Mouse (Mus musculus) cerebral cortex, adult 2 months (tissue): Measurements from ENCODE around the gene Crybg3.

Experiments
- WGBS: fragments of 180-500 bp; shearing (Covaris S2); methylation state at CpG from one replicate; pipeline ENCODE4 v1.1.7; 2018; 5-methylcytosine and 5-hydroxymethylcytosine counted together

Crybg3 gene

DNA sequence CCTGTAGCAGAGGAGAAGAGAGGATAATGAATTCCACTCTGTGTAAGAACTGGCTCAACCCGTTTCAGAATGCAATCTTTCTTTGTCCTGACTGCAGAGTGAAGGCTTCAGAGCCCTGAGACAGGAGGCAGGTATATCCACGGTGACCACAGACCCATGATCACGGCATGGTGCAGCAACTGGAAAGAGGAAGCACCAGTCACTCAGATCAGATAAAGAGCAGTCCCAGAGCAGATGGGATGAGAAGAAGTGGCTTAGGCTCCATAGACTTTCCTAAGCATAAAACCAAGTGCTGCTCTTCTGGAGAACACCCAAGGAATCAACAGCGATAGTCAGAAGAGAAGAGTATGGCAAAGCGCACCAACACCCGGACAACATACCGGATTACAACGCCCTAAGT is 21.5 kb downstream of the Crybg3 start:
- WGBS = 89% methylated on average over 8 of the region's 8 CpGs

DNA sequence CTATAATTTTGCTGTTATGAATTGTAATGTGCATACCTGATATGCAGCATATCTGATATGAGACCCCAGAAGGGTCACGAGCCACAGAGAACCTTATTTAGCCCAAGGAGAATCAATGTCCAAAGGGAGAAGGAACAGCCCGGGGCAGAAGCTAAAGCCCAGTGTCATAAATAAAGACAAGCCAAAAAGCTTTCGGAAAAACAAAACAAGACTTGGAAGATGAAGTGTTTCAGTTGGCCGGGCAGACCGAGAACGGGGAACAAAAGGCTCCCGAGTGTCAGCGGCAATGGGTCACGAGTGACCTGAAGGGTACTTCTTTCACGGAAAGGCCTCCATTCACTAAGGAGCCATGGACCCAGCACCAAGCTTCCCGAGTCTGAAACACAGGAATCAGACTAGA is 26.8 kb downstream of the Crybg3 start:
- WGBS = 82% methylated on average over 11 of the region's 11 CpGs

DNA sequence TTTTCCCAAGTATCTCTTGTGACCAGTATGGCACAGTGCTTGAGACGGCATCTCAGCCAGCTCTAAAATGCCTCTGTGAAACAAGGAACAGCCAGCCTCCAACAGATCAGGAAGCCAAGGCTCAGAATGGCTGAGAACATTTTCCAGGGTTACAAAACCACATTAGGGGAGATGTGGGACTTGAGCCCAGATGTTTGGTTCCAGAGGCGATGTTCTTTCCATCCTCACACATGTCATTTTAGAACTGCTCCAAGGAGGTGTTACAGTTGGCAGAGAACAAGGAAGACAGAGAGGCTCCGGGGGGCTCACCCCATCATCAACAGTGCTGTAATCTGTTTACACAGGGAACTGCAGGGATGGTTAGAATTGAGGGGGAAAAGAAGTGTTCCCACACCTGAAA is 28.1 kb downstream of the Crybg3 start:
- 77% methylated on average over 3 of the region's 3 CpGs for WGBS

DNA sequence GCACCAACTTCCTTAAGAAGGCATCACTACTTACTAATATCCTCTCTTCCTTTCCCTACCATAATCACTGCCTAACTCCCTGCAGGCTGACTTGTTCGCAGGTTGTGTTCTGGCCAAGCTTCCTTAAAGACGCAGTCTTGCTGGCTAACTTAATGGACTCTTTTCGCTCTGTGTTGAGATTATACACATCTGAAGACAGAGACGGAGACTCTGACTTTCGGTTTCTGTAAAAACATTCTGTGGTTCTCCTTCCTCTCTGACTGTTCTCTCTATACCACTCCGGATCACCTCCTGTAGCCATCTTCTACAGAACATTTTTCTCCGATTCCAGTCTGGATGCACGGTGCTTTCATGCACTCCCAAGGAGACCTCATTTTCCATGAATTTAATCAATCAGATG is 30.0 kb downstream of the Crybg3 start:
- 91% methylated on average over 8 of the region's 8 CpGs for WGBS

DNA sequence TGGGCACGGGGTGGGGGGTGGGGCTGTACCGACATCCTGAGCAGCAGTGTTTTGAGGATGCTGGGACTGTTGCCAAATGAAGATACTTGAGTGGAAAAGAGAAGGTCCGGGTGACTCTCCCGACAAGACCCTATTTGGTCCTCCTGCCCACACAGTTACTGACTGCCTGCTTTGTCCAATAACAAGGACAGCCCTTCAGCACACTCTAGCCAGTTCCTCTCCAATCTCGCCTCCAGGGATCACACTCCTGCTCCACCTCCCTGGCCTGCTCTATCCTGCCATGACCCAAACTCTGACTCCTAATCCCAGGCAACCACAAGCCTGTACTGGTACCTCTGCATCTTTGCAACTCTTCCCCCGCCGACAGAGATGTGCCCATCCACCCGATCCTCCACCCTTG is 30.9 kb downstream of the Crybg3 start:
- WGBS = 60% methylated on average over 8 of the region's 8 CpGs

DNA sequence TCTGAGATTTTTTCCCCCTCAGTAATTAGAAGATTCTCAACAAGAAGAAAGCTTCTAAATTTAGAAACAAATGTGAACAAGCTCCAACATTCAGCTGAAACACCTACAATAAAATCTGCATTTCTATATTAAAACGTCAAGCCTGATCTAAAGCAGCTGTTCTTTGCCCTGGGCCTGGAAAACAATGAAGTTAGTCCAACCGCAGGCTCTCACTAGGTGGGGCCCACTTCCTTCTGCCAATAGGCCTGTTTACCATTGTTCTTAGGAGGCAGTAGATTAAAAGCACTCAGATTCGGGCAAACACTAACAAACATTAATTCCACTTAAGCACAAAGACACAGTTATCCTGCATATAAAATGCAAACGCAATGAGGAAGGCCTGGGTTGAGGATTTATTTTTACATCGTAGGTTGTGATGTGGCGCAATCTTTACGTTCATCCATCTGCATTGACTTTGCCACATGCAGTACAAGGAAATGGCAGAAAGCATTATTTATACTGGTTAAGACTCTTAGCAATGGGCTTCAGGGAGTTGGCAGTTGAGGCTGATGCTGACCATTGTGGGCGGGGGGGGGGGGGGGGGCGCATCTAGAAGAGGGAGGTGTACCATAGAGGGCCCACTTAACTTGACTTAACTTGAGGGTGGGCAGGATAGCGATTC is 32.9 kb downstream of the Crybg3 start:
- WGBS = 50% methylated on average over 10 of the region's 10 CpGs

DNA sequence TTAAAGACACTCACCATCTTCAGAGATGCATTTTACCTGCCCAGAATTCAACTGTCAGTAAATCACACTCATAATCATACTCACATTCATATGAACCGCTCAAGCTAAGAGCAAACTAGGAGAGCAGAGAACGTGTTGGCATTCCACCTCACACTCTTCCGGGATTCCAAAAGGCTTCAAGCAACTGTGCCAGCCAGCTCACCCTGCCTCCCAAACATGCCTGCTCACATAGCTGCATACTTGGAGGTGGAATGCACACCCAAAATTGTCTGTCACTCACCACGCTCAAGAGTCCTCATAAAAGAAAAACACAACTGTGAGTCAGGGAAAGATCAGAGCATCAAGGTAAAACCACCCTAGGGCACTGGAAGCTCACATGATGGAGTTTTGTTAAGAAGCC is 34.3 kb downstream of the Crybg3 start:
- 58% methylated on average over 4 of the region's 4 CpGs for WGBS

DNA sequence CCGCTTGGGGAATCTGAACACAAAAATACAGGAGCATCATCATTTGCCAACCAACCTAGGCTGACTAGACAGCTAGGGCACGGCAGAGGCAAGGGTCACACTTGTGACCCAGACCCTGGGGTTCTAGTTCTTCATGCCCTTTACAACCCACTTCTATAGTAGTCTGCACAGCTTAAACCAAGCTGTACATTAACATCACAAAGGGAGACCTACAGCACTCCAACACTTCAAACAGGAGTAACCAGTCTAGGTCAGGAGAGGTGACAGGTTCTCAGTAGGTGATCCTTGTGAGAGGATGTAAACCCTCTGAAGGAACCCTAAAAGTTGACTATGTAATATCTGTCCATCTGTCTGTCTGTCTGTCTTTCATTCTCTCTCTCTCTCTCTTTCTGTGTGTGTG is 35.1 kb downstream of the Crybg3 start:
- WGBS = 86% methylated on average over 2 of the region's 2 CpGs

DNA sequence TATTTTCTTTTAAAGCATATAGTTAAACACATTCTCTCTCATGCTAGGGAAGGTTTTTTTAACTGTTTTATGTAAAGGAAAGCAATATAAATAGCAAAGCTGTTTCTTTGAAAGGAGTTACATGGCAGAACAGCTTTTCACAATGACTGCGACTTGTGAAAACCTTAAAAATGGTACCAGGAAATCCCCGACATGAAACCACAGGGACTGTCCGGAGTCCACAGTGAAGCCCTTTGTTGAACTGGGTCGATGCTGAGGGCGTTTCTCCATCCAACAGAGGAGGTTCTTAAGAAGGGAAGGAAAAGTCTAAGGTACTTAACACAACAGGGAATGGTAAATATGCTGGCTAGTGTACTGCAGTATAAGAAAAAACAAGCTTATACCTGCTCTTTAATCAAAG is 36.8 kb downstream of the Crybg3 start:
- 46% methylated on average over 5 of the region's 5 CpGs for WGBS

DNA sequence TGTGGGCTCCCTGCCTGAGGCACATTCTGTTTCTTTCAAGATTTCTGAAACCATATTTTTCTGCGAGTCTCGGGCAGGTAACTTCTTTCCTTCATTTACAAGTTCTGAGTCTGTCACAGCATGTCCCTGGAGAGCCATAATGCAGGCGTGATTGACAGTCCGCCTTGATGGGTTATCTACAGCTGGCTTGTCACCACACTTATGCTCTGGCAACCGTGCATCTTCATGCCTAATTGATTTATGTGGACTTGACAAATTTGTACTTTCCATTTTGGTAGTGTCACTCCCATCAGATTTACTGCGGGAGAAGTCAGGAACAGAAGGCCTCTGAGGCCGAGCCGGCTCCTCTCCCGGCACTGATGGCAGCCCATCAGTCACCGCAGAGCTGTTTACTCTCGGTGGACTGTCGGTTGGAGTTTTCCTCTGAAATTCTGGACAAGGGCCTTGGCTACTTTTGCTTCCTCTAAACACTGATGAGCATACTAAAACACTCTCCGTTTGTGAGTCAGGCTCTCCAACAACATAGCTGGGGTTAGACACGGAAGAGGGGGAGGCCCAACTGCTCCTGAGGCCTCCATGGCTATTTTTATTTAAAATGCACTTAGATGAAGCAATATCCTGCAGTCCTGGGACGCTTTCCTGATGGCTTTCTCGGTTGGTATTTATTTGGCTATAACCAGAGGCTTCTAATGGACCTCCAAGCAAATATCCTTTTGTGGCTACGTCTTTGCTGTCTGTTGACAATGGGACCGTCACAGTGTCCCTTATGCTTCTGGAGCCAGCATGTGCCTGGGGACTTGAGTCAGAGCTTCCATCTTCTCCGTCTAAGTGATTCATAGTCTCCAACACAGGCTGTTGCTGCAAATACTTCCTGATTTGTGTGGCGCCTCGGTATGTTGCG is 41.2 kb downstream of the Crybg3 start:
- WGBS = 74% methylated on average over 22 of the region's 22 CpGs

DNA sequence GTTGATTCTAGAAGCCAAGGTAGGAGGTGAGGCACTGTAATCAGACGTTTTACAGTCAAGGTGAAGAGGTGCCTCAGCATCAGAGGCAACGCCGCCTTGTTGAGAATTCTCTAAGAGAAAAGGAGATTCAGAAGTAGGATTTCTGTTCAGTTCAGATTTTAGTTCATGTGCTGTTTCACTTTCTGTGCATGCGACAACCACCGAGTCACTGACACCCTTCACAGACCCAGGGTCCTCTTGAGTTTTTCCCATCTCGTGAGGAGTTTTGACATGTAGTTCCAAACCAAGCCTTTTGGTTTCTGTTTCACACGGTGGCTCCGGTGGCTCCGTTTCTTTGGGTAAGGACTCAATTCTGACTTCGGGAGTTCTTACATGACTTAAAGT is 41.9 kb downstream of the Crybg3 start:
- 91% methylated on average over 10 of the region's 10 CpGs for WGBS

DNA sequence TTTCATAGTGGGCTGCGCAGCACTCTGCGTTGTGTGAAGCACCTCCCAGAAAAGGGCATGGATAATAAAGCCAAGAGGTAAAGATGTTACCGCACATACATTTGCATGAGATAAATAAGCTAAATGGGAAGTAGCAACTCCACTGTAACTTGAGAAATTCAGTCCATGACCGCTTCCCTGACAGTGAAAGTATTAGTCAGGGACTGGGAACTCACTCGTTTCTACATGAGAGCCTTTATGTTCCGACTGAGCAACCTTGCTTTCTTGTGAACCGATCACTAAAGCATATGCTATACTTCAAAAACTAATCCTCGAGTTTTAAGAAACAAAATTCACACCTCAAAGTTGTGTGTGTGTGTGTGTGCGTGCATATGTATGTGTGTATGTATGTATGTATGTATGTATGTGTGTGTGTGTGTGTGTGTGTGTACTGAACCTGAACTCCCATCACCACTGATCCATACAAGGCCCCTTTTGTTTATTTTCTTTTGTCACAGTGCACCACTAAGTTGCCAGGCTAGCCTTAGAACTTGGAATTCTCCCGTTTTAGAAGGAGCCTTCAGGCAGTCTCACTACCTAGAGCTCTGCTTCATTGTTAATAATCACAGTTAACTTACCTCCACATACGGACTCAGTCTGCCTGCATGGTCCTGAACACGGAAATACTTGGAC is 47.2 kb downstream of the Crybg3 start:
- 89% methylated on average over 12 of the region's 12 CpGs for WGBS

DNA sequence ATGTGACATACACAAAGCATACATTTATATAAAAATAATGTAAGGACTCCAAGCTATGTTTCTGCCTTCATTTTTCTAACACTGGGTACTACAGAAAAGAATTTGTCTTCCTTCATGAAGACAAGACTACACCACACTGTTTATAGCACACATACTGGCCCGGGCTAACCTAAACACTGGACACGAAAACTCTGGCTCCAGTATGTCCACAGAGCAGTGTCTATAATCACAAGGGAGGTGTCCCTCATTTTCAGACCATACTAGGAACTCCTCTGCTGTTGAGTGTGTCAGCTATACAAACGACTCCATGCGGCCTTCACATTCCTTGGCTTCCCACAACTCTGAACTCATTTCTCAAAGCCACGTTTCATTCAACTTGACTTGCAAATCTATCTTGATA is 49.3 kb downstream of the Crybg3 start:
- WGBS = 93% methylated on average over 5 of the region's 5 CpGs

DNA sequence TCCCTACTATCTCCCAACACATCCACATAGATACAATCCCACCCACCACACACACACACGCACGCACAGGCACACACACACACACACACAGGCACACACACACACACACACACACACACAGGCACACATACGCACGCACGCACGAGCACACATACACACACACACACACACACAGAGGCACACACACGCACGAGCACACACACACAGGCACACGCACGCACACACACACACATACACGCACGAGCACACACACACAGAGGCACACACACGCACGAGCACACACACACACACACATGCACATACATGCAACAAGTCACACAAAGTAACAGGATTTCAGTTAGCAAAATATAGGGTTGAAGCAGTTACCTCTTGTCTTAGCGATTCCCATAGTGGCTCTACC is 51.1 kb downstream of the Crybg3 start:
- 86% methylated on average over 15 of the region's 15 CpGs for WGBS

DNA sequence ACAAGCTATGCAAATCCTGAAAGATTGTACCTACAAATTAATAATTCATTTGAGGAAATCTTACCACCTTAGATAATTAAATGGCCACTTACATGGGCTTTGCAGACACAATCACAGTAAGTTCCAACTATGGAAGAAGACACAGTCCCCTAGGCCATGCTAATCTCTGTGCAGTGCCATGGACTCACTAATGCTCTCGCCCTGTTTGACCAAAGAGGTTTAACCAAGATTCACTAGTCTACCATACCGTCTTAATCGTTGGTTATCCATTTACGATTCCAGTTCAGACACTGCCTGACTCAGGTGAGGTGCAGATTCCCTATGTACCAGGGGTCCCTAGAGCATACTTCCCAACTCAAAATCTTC is 52.2 kb downstream of the Crybg3 start:
- 94% methylated on average over 4 of the region's 4 CpGs for WGBS

DNA sequence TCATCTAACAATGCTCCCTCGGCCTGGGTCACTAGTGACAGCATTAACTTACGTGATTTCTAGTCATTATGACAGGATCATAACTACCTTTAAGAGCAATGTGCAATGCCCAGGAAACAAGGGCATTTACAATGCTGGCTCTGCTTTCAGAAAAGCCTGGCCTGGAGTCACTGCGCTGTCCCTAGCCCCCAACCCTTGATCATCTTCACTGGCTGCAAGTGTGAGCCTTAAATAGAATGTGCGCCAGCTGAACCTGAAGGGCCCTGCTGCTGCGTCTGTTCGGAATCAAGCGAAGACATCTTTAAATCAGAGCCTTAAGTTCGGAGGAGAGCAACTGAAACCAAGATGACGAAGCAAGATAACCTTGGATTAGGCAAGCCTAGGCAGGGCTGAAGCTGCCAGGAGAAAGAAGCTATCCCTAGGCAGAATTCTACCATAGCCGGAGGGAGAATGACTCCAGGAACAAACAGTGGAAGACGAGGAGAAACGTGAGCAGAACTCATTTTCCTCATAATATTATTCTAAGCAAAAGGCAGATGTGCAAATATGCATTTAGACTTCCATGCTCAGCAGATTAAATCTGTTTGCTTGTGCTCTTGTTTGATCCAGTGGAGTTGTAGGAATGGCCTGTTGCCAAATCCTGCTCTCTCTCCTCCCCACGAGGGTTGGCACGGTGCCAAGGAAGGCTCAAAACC is 52.7 kb downstream of the Crybg3 start:
- whole genome bisulfite sequencing = 42% methylated on average over 14 of the region's 14 CpGs

DNA sequence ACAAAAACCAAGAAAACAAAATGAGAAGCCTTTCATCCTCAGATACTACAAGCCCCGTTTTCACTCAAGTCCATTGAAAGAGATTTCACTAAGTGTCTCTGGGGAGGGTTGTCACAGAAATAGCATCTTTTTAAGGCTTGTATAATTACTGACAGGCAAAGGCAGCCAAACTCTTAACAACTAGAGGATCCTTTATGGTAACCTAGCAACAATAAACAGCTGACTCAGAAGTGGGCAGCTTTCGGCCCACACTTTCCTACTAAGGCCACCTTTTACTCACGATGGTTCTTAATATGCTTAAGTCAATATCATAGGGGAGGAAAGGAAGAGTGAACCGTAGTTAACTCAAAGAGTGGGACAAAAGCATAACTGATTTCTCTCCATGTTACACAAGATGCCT is 53.3 kb downstream of the Crybg3 start:
- 18% methylated on average over 4 of the region's 4 CpGs for WGBS

DNA sequence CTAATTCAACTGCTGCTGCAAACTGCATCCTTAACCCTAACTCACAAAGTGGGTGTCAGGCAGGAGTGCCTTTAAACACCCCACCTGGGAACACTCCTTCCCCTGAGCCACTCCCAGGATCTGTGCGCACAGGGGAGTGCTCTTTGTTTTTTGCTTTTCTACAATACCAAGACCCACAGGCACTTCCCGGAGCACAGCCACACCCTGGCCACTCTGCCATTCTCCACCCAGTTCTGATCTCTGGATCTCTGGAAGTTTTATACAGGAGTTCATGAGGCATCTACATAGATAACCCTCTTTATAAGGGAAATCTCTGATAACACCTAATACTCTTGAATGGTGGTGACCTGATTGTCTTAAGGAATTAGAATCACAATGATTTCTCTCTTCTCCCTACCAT is 55.4 kb downstream of the Crybg3 start:
- 83% methylated on average over 2 of the region's 2 CpGs for WGBS

DNA sequence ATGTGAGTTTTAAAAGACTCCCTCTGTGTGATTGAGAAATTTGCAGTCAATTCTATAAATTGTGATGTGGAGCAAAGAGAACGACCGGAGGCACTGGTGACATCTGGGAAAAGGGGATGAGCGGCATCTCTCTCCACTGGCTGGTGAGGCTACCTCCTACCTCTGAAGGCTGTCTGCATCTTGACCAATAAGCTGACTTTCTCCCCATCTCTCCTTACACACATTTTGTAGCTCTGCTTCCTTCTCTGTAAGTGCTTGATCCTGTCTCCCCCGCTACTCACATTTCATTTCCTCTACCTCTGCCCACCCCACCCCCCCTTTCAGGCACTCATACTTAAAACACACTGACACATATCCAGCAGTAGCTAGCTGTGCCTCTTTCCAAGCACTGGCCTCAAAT is 59.4 kb downstream of the Crybg3 start:
- WGBS = 64% methylated on average over 4 of the region's 4 CpGs

DNA sequence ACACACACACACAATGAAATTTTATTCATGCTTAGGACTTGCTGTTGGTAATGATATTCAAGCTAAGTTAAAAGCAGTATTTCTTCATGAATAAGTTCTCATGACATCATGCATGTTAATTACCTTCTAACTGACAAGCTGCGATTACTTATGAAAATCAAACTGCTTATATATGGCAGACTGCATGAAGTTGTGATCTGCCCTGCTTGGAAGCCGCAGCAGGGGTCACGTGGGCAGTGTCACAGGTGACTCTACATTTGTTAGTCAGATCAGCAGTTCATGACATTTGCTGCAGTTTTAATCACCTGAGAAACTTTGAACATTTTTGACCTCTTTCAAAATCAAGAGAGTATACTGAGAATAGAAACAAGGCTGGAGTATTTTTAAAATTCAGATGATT is 59.8 kb downstream of the Crybg3 start:
- WGBS = 65% methylated on average over 3 of the region's 3 CpGs

DNA sequence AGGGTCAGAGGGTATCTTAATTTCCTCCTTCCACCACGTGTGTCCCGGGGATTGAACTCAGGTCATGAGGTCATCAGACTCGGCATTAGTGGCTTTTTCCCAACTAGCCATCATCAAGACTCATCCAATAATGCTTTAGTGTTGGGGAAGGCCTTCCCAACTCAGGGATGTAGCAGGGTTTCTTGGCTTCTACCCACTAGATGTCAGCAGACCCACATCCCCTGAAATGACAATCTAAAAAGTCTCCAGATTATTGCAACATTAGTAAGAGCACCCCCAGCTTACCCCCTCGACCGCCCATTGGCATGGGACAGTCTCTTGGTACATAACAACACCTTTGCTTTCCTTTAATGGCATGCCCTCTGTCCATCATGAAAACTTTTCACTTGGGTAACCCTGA is 65.1 kb downstream of the Crybg3 start:
- WGBS = 91% methylated on average over 5 of the region's 5 CpGs

DNA sequence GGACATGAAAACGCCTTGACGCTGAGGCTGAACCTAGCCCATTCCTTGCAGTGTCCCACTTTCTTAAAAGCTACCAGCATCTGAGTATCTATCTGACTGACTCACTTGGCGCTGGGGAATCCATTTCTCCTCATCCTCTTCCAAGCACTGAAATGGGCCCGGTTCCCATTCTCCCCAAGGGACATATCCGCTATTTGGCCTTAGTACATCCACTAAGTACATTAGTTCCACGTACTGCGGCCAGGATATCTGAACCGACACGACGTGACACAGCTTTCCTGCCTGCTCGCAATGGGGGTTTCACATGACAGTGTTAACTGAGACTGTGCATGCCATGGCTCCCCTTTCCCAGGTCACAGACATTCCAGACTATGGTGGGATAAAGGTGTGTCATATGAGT is 66.4 kb downstream of the Crybg3 start:
- WGBS = 95% methylated on average over 11 of the region's 11 CpGs
